Mouse (Mus musculus): ENCODE data around the gene Ncf2.

The Ncf2 gene

DNA sequence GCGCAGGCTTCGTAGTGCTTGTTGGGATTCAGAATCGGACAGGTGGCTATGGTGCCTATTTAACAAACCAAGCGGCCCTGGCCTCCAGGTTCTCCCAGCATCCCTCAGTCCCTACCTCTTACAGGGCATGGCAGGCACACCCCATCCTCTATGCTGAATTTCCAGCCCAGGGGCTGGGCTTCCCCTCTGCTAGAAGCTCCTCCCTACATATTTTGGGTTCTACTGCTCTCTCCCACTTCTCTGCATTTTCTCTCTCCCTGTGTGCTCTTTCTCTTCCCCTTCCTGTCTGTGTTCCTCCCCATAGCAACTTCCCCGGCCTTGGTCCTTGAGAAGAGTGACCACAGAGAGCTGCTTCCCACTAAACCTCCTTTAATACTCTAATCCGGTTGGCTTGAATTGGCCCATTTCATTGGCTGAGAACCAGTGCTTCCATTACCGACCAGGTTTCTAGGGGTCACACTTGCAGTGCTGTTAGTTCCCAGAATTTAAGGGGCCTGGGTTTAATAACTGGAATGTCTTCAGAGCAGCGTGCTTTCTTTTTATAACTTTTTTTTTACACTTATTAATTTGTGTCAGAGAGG lies 3.2 kb upstream of the Ncf2 start:
- DNase-seq, result no peak

GRCm38 (mm10) chr1:152798125-152798524 lies 1.9 kb upstream of the Ncf2 start:
- no peak for DNase-seq

DNA sequence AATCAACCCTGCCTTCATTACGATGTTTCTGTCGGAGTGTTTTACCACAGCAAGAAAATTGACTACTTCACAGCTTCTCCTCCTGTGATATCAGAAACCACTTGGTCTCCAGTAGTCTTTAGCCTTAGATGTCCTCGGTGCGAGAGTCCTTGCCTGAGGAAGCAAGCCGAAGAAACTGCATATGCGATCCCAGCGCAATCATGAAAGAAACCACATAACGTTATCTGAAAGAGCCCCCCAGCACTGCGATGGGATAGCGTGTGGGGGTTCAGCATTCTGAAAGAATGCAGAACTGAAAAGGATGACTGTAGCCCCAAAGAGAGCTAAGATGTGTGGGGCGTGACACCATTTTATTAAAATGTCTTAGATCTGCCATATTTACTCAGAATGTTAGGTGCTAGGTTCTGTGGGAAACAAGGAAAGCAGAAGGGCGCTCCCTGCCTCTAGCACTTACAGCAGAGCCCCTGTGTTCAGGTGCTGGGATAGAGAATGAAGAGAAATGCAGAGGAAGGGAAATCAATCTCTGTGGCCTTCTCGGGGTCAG lies 711 bp downstream of the Ncf2 start:
- DNase-seq, result no peak

DNA sequence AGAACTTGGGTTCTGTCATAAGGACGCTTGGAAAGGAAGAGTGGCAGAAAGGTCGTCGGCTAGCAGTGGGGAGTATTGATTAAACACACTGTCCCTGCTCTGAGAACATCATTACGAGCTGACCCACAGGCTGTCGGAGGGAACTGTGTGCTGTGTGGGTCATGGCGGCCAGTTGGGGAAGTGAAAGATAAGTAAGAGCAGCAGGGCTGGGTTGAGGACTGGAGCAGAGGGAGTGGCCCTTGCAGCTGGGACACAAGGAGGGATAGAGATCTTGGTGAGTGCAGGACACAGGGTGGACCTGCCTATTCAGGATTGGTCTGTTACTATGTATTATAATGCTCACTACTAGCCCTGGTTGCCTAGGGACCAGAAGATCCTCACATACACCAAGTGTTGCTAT lies 4.9 kb downstream of the Ncf2 start:
- no peak for DNase-seq

DNA sequence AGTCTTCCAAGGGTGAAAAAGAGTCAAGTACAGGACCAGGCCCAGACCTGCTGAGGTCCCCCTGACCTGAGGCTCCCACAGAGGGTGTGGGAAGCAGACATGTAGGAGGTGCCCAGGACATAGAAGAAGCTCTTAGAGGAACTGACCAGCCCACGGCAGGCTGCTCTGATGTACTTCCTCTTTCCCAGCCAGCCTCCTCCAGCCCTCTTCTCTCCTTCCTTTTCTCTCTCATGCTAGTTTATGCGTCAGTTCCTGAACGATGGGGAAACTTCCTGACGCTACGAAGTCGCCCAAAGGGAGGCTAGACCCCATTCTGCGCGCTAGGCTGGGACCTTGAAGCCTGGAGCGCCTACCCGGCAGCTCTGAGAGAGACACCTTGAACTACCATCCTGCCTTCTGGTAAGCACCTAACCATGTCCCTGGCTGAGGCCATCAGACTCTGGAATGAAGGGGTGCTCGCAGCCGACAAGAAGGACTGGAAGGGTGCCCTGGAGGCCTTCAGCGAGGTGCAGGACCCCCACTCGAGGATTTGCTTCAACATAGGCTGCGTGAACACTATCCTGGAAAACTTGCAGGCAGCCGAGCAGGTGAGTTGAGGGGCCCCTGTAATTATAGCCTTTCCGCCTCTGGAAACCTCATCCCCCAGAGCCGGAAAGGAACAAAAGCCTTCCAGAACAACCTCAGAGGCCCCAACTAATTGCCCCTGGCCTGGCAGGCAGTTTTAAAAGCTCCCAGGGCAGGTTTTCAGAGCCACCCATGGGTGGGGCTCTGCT lies 7.8 kb downstream of the Ncf2 start:
- no peak for DNase-seq

DNA sequence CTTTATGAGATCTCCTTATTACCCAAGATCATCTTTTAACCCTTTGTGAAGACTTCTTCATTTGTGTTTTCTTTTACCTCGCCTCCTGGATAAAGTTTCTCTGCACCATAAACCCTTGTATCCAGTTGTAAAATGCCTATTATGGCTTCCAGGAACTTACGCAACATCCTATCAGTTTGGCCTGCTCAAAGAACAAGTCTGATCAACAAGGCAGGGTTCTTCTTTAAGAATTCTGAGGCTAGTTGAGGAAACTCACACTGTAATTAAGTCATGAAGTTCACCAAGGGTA lies 8.3 kb downstream of the Ncf2 start:
- DNase-seq, result no peak

GRCm38 (mm10) chr1:152809541-152810252 lies 9.7 kb downstream of the Ncf2 start:
- DNase-seq, result no peak

GRCm38 (mm10) chr1:152810533-152811439 lies 10.8 kb downstream of the Ncf2 start:
- no peak for DNase-seq

- DNase-seq, result no peak
Measured at GRCm38 (mm10) chr1:152815265-152815701, 15.3 kb downstream of the Ncf2 start.

- DNase-seq, result no peak
Measured at GRCm38 (mm10) chr1:152817027-152817769, 17.2 kb downstream of the Ncf2 start.

DNA sequence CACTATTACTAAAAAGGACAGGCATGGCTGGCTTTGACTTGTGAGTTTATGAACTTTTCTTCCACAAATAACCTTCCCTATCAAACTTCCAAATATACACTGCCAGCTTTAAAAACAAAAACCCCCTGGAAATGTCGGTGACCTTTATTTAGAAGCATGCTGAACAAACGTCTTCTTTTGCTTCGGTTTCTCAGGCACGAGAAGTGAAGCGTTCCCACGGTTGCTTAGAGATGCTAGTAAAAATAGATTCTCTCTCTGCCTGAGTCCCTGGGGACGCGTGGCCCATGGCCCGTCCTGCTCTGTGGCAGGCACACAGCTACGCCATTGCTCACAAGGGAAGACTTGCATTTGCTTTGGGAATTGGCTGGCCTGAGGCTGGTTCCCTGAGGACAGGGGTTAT lies 17.8 kb downstream of the Ncf2 start:
- no peak for DNase-seq

GRCm38 (mm10) chr1:152819558-152819957 lies 19.6 kb downstream of the Ncf2 start:
- DNase-seq, result no peak

- no peak for DNase-seq
Measured at GRCm38 (mm10) chr1:152820911-152821695, 21.1 kb downstream of the Ncf2 start.

GRCm38 (mm10) chr1:152821746-152822145 lies 21.8 kb downstream of the Ncf2 start:
- DNase-seq, result no peak

GRCm38 (mm10) chr1:152824206-152824605 lies 24.2 kb downstream of the Ncf2 start:
- no peak for DNase-seq

DNA sequence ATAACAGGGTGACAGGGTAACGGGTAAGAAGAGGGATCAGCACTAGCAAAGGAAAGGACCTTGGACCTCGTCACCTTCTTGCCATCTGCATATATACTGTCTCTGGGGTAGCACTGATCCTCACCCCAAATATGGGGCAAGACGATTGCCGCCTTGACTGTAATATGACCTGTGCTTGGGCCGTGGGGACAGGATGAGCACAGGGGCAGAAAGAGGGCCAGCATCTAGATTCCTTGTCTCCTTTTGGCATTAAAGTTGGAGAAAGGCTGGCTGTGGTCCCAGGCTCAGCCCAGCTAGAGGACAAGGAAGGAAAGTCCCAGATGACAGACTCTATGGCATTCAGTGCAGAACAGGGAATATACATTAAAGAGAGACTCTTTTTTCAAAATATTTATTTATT lies 26.5 kb downstream of the Ncf2 start:
- DNase-seq, result no peak

DNA sequence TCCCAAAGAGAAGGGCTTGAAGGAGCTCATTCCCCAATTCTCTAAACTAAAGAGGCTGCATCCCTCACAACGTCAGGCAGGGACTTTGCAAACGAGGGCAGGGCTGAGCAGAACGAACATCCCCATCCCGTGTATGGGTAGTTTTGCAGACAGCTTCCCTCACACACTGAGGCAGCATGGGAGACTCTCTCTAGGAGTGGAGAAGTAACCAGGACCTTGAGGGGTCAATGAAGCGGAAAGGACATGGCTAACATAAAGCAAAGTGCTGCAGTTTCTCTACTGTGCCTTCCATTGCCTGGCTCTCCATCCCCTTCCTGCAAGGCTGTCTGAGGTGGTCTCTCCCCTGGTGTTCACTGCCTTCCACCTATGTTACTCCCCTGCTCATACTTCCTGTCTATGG lies 28.2 kb downstream of the Ncf2 start:
- DNase-seq, result no peak

- DNase-seq, result no peak
Measured at GRCm38 (mm10) chr1:152828637-152829355, 28.8 kb downstream of the Ncf2 start.

DNA sequence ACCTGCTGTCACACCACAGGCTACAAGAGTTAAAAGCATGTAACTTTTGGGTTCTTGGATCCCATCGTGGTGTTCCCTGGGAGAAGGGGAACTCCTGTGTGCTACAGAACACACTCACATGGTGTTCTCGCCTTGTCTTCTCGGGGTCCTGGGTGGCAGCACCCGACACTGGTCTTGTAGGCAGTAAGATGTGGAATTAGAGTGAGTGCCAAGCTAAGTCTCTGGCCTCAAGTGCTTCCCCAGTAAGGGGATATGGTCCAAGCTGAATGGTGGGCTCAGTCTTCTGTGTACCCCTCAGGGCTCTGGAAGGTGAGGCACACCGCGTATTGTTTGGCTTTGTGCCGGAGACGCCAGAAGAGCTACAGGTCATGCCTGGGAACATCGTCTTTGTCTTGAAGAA lies 30.1 kb downstream of the Ncf2 start:
- no peak for DNase-seq

GRCm38 (mm10) chr1:152831003-152831402 lies 31.0 kb downstream of the Ncf2 start:
- no peak for DNase-seq

- no peak for DNase-seq
Measured at GRCm38 (mm10) chr1:152831619-152832018, 31.6 kb downstream of the Ncf2 start.
